Mouse (Mus musculus) erythroblast, embryonic 14.5 days (primary cell): ENCODE measurements around the gene Irf7. TPM values are rescaled to one million over a fixed set of nuclear protein-coding genes. Genes with fewer than 3 reads are reported as not detected.
"Not testable (repeated sequence)": the region's sequence is repeated elsewhere in the genome, so short reads cannot be mapped to it uniquely, and the experiment has no call there.

Experiments used
- H3K27me3 ChIP-seq: 2 replicates; pipeline ENCODE4 v1.6.1; 2012; ENCODE audit warnings: inconsistent platforms; ENCODE audit not compliant: control insufficient read depth
- H3K36me3 ChIP-seq: 2 replicates; pipeline ENCODE4 v1.6.1; 2012; ENCODE audit warnings: mild to moderate bottlenecking, inconsistent platforms; ENCODE audit not compliant: control insufficient read depth
- H3K4me1 ChIP-seq: 2 replicates; pipeline ENCODE4 v1.6.1; 2012; ENCODE audit warnings: inconsistent platforms; ENCODE audit not compliant: control insufficient read depth
- H3K4me3 ChIP-seq: replicated peaks from 2 replicates; pipeline ENCODE3; 2012; ENCODE audit warnings: moderate library complexity, mild to moderate bottlenecking, inconsistent platforms
- H3K9me3 ChIP-seq: 2 replicates; pipeline ENCODE4 v1.6.1; 2012; ENCODE audit warnings: low read length, inconsistent platforms, mixed read lengths; ENCODE audit not compliant: control insufficient read depth
- GATA1 ChIP-seq: IDR thresholded peaks from 2 replicates; pipeline ENCODE4 v1.6.1; 2012; ENCODE audit warnings: low read length, inconsistent platforms, mixed read lengths
- TAL1 ChIP-seq: IDR thresholded peaks from 3 replicates; pipeline ENCODE4 v1.6.1; 2012; ENCODE audit warnings: low read length, inconsistent platforms, mixed read lengths
- polyA plus RNA-seq: library from polyadenylated mRNA; stranded (reverse); fragments of >175 nt; gene quantifications from 2 replicates; pipeline ENCODE4 v1.2.3, GENCODE M21; 2012

Irf7 gene
- polyA plus RNA-seq, 1 experiment = 2.9 TPM

DNA sequence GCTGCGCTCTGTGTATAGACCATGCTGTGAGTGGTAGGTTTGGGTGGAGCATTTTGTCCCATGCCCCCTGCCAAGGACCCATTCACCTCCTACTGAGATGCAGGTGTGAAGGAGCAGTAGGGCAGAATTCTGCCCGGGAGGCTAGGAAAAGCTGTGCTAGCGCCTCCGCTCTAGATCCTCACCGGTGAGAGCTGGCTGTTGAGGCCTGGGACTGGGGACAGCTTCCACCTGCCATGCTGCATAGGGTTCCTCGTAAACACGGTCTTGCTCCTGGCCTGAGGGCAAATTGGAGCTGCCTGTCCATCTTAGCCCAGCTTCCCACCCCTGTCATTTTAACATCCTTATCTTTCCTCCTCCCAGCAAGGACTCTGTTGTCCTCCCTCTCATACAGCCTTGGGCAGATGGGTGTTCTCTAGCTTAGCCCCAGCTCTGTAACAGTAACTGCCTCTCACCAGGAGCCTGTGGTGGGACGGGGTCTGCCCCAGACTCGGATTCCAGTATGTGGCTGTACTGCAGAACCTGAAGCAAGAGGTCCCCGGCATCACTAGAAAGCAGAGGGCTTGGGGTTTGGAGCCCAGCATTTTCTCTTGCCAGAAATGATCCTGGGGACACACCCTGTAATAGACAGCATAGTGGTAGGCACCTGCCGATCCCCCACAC, 2.1 kb downstream of the Irf7 start:
- peaks cover 39% of the 10 kb centered on the region for H3K4me1 ChIP-seq
- H3K36me3 ChIP-seq = peaks cover 57% of the 10 kb centered on the region
- H3K27me3 ChIP-seq = peaks cover 15% of the 10 kb centered on the region
- no peak overlapping the region for H3K4me3 ChIP-seq
- TF ChIP-seq GATA1 (no peak), TAL1 (no peak)
- no peaks in the 10 kb centered on the region for H3K9me3 ChIP-seq

DNA sequence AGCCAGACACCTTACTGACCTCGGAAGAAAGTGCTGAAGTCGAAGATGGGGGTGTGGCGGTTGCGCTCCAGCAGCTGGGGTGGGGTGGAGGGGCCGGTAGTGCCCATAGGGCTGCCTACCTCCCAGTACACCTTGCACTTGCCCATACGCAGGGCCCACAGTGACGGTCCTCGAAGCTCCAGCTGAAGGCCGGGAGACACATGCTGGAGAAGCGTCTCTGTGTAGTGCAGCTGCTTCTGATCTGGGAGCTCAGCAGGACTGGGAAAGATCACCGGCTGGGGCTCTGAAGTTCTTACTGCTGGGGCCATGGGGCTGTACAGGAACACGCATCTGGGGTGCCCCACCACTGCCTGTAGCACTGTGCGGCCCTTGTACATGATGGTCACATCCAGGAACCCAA, 2.6 kb downstream of the Irf7 start:
- no peak overlapping the region for H3K4me3 ChIP-seq
- peaks cover 10% of the 10 kb centered on the region for H3K27me3 ChIP-seq
- TF ChIP-seq GATA1 (no peak), TAL1 (no peak)
- H3K4me1 ChIP-seq = peaks cover 33% of the 10 kb centered on the region
- no peaks in the 10 kb centered on the region for H3K9me3 ChIP-seq
- peaks cover 63% of the 10 kb centered on the region for H3K36me3 ChIP-seq

DNA sequence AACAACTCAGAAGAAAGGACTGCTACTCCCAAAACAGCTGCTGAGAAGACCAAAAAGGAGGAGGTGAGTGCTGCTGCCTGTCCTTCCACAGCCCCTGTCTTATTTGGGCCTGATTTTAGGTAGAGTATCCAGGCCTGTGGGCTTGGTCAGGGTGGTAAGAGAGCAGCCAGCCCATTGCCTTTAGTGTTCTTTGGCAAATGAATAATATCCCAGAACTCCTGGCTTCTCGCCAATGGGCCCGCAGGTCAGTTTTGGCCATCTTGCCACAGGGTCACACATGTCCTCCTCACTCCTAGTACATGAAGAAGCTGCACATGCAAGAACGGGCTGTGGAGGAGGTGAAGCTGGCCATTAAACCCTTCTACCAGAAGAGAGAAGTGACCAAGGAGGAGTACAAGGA, 4.8 kb downstream of the Irf7 start:
- no peak overlapping the region for H3K4me3 ChIP-seq
- H3K36me3 ChIP-seq = peaks cover 84% of the 10 kb centered on the region
- H3K9me3 ChIP-seq = no peaks in the 10 kb centered on the region
- peaks cover 29% of the 10 kb centered on the region for H3K4me1 ChIP-seq
- TF ChIP-seq TAL1 (no peak), GATA1 (no peak)
- H3K27me3 ChIP-seq = no peaks in the 10 kb centered on the region

DNA sequence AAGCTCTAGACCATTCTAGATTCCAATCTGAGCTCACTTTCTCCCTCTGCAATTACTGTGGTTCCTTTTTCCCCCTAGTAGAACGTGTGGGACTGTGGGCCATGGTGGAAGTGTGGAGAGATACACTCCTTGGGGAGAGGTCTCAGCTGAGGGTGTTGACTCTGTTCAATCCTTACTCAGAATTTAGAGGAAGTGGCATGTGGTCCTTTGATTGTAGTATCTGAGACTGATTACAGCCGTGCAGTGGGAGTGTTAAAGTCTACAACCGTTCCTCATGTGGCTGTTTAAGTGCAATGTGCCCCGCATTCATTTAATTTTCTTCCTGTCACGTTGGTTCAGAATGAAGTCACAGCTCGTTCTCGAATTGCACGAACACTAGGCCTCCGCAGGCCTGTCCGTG, 10.1 kb downstream of the Irf7 start:
- no peaks in the 10 kb centered on the region for H3K27me3 ChIP-seq
- H3K4me3 ChIP-seq = no peak overlapping the region
- peaks cover 96% of the 10 kb centered on the region for H3K36me3 ChIP-seq
- TF ChIP-seq GATA1 = no peak
- TF ChIP-seq TAL1 = no peak
- no peaks in the 10 kb centered on the region for H3K9me3 ChIP-seq
- H3K4me1 ChIP-seq = no peaks in the 10 kb centered on the region; the same call in 1 of the 2 replicates

DNA sequence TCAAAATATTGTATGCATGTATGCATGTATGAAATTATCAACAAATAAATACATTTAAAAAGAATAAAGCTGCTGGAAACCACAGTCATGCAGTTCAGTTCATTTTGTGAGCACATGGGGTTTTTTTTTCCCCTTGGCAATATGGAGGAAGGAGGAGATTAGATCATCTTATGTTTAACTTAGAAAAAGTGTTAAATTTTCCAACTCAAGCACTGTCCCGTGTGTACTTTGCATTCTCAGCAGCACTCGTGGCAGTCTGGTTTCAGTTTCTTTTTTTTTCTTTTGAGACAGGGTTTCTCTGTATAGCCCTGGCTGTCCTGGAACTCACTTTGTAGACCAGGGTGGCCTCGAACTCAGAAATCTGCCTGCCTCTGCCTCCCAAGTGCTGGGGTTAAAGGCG, 15.8 kb downstream of the Irf7 start:
- H3K27me3 ChIP-seq, H3K4me3 ChIP-seq, H3K4me1 ChIP-seq, H3K9me3 ChIP-seq: not testable (repeated sequence)
- H3K36me3 ChIP-seq = peaks cover 98% of the 10 kb centered on the region

DNA sequence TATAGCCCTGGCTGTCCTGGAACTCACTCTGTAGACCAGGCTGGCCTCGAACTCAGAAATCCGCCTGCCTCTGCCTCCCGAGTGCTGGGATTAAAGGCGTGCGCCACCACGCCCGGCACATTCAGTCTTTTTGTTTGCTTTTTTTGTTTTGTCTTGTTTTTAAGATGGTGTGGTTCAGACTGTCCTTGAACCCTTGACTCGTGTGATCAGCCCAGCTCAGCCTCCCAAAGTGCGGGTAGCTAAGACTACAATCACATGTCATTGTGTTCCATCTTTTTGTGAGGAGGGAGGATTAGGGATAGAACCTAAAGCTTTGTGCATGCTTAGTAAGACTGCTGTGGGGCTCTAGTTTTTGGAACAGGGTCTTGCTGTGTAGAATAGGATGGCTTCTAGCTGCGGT, 34.7 kb downstream of the Irf7 start:
- Histone ChIP-seq H3K36me3 (peaks cover 72% of the 10 kb centered on the region), H3K4me1 (peaks cover 44% of the 10 kb centered on the region), H3K4me3 (no peak overlapping the region), H3K27me3 (no peaks in the 10 kb centered on the region), H3K9me3 (peaks cover 3% of the 10 kb centered on the region; the same call in 1 of the 2 replicates)
- TF ChIP-seq TAL1 = no peak
- no peak for TF ChIP-seq GATA1

DNA sequence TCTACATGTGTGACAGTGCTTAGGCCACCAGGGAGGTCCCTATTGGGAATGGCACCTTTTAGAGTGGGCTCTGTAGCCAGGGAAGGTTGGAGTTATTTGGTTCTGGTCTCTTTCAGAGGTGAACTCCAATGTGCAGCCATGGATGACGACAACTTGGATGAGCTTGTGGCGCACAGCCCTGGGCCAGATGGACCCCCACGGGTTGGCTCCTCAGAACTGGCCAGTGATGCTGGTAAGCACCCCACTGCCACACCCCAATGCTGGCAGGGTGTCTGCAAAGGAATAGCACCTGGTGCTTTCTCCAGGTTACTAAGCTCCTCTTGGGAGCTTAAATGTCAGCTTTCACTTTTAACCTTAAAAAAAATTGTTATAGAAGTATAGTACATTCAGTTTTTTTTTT, 35.2 kb downstream of the Irf7 start:
- Histone ChIP-seq H3K4me3 (no peak overlapping the region), H3K4me1 (peaks cover 44% of the 10 kb centered on the region), H3K9me3 (peaks cover 3% of the 10 kb centered on the region; the same call in 1 of the 2 replicates), H3K36me3 (peaks cover 69% of the 10 kb centered on the region), H3K27me3 (no peaks in the 10 kb centered on the region)
- TF ChIP-seq GATA1 (no peak), TAL1 (no peak)

DNA sequence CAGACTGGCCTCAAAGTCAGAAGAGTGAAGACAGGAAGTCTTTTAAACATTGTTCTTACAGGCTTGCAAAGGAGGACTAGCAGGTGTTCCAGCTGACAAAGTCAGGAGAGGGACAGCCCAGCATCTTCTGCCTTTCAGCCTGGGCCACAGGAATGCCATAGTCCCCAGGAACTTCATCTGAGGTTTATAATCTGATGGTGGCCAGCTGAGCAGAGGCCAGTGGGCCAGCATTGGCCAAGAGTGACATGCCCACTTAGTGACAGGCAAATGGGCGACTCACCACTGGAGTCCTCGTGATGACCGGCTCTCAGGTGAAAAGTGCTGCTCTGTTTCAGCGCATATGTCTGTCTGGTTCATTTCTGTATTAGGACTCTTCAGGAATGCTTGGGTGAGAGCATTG, 35.7 kb downstream of the Irf7 start:
- Histone ChIP-seq H3K4me1 (peaks cover 44% of the 10 kb centered on the region), H3K36me3 (peaks cover 64% of the 10 kb centered on the region), H3K9me3 (peaks cover 3% of the 10 kb centered on the region; the same call in 1 of the 2 replicates), H3K4me3 (peak overlapping the region; percentile 87), H3K27me3 (no peaks in the 10 kb centered on the region)
- TF ChIP-seq TAL1 (no peak), GATA1 (no peak)

DNA sequence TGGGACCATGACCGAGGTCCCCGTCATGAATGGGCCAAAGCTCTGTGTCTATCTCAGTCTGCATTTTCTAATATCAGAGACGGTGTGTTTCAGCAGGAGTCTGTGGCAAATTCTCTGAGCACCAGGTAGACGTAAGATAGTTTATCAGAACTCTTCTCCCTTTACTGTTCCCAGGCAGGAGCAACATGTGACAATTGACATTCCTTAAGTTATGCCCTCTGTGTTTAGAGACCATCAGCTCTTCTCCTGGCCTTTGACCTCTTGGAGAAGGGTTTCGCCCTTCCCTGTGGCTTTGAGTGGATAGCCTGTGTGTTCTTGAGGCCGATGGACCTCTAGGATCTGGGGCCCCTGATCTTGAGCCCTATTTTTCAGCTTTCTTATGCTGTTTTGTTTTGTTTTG, 36.6 kb downstream of the Irf7 start:
- Histone ChIP-seq H3K4me3 (peak overlapping the region; percentile 87), H3K27me3 (no peaks in the 10 kb centered on the region), H3K36me3 (peaks cover 55% of the 10 kb centered on the region), H3K9me3 (peaks cover 3% of the 10 kb centered on the region; the same call in 1 of the 2 replicates), H3K4me1 (peaks cover 44% of the 10 kb centered on the region)
- TF ChIP-seq TAL1 (no peak), GATA1 (no peak)
